8 mouse cellular contexts compared by ENCODE assay signal in the genomic region with DNA sequence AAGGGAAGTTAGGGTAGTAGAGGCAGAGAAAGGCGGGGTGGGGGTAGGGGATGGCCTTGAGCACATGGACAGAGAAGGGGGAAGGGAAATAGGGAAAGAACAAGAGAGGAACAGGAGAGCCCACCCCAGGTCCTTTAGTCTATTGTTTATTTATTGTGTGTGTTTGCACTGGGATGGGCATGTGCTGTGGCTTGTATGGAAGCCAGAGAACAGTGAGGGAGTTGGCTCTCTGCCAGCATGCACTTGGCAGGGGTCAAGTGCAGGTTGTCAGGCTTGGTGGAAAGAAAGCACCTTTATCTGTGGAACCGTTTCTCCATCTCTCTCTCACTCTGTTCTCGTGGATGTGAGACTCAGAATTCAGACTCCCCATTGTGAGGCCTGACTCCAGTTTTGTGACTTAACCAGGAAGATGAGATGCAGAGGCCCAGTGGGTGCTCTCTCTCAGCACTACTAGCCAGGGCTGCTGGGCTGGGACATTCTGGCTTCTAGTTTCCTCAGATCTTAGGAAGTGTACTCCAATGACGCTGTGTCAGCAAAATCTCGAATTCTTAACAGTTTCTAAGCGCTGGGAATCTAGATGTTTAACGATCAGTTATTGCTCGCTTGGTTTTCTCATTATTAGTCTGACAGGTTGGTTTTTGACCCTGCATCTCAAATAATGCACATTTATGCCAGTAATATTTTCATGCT. TPM values are rescaled to one million over a fixed set of nuclear protein-coding genes. Genes with fewer than 3 reads are reported as not detected.
DNase-seq lines count a peak whose midpoint lies in the region; ATAC-seq lines count a peak whose summit lies in the region.

No protein-coding gene starts in this region.

- no peaks in the 10 kb centered on the region for H3K9me3 ChIP-seq in midbrain, embryonic 11.5 days (ENCODE audit: control insufficient read depth, low read length)
- H3K9me3 ChIP-seq in midbrain, embryonic 10.5 days (replicated peaks) = no peaks in the 10 kb centered on the region
- no peaks in the 10 kb centered on the region for H3K9me3 ChIP-seq in intestine, embryonic 14.5 days (ENCODE audit: control insufficient read depth, low read length)

- no peak overlapping the region for H3K4me2 ChIP-seq in midbrain, embryonic 11.5 days
- no peak overlapping the region for H3K4me2 ChIP-seq in intestine, embryonic 14.5 days (ENCODE audit: low read length)

- no peaks in the 10 kb centered on the region for H3K36me3 ChIP-seq in midbrain, embryonic 11.5 days (ENCODE audit: control insufficient read depth, insufficient read depth, low read length)
- H3K36me3 ChIP-seq in midbrain, embryonic 10.5 days = peaks cover 10% of the 10 kb centered on the region; the same call in 1 of the 2 replicates
- no peaks in the 10 kb centered on the region for H3K36me3 ChIP-seq in intestine, embryonic 14.5 days (ENCODE audit: control insufficient read depth, insufficient read depth, low read length)

- H3K4me1 ChIP-seq in midbrain, embryonic 11.5 days (ENCODE audit: control insufficient read depth, insufficient read depth, low read length) = peaks cover 4% of the 10 kb centered on the region
- H3K4me1 ChIP-seq in midbrain, embryonic 10.5 days = peaks cover 21% of the 10 kb centered on the region
- H3K4me1 ChIP-seq in intestine, embryonic 14.5 days (replicated peaks; ENCODE audit: control insufficient read depth, insufficient read depth, low read length) = peaks cover 34% of the 10 kb centered on the region

- ATAC-seq in midbrain, embryonic 11.5 days (ENCODE audit: low FRiP score) = peak; percentile 45; the same call in 1 of the 2 replicates
- 0 out of 2 replicates have a peak, but pooled peaks have one; percentile 24 for ATAC-seq in intestine, embryonic 14.5 days (replicated peaks; ENCODE audit: low FRiP score, low TSS enrichment, low read depth)
- peak; percentile 20; the same call in 1 of the 2 replicates for ATAC-seq in megakaryocyte progenitor cell, adult 5-6 weeks (replicated peaks; ENCODE audit: poor library complexity)

- no peak for DNase-seq in midbrain, embryonic 11.5 days (ENCODE audit: low spot score, missing footprints)
- no peak for DNase-seq in midbrain, embryonic 10.5 days (ENCODE audit: low spot score)
- DNase-seq in cerebellum, adult 8-10 months = peak; percentile 11
- DNase-seq in intestine, embryonic 14.5 days (ENCODE audit: low spot score) = no peak
- no peak for DNase-seq in right cerebral cortex, postnatal 4 days
- no peak for DNase-seq in adrenal gland, adult 8-10 months
- DNase-seq in yolk sac, embryonic 10.5 days (ENCODE audit: low spot score) = no peak

- no peak overlapping the region for H3K4me3 ChIP-seq in midbrain, embryonic 11.5 days (ENCODE audit: low read depth, low read length)
- no peak overlapping the region for H3K4me3 ChIP-seq in midbrain, embryonic 10.5 days
- H3K4me3 ChIP-seq in intestine, embryonic 14.5 days (ENCODE audit: low read depth, low read length) = no peak overlapping the region

- WGBS in midbrain, embryonic 11.5 days = 78% methylated on average over 8 of the region's 8 CpGs
- 81% methylated on average over 8 of the region's 8 CpGs for WGBS in midbrain, embryonic 10.5 days
- 50% methylated on average over 8 of the region's 8 CpGs for WGBS in intestine, embryonic 14.5 days

- no peaks in the 10 kb centered on the region for H3K27me3 ChIP-seq in midbrain, embryonic 11.5 days (ENCODE audit: control insufficient read depth, insufficient read depth, low read length)
- no peaks in the 10 kb centered on the region for H3K27me3 ChIP-seq in midbrain, embryonic 10.5 days (ENCODE audit: low read depth, poor library complexity, severe bottlenecking)
- no peaks in the 10 kb centered on the region for H3K27me3 ChIP-seq in intestine, embryonic 14.5 days (replicated peaks; ENCODE audit: control insufficient read depth, insufficient read depth, low read length)

- no peak overlapping the region for H3K9ac ChIP-seq in midbrain, embryonic 11.5 days (ENCODE audit: low read length)
- H3K9ac ChIP-seq in intestine, embryonic 14.5 days (ENCODE audit: low read length) = no peak overlapping the region

- no peak overlapping the region for H3K27ac ChIP-seq in midbrain, embryonic 11.5 days (ENCODE audit: low read depth, low read length)
- no peak overlapping the region for H3K27ac ChIP-seq in midbrain, embryonic 10.5 days (replicated peaks)
- H3K27ac ChIP-seq in intestine, embryonic 14.5 days (ENCODE audit: low read depth) = no peak overlapping the region

RNA-seq across cellular contexts. Expression of a gene that starts 36.2 kb away (rescaled TPM):
- 3.0 and 3.7 TPM in 2 replicates for polyA plus RNA-seq in midbrain, embryonic 11.5 days (2014; fragmentation: Nextera tagmentation; extraction: Ambion mirVana)
- polyA plus RNA-seq in midbrain, embryonic 10.5 days (2016; fragmentation: Nextera tagmentation; extraction: Ambion mirVana) = 1.3 and 2.2 TPM in 2 replicates
- 5.6 and 7.3 TPM in 2 replicates for polyA plus RNA-seq in intestine, embryonic 14.5 days (2014; fragmentation: Nextera tagmentation; extraction: Ambion mirVana)
- total RNA-seq in megakaryocyte progenitor cell, adult 5-6 weeks (2015) = 18.1 and 20.4 TPM in 2 replicates
- total RNA-seq in megakaryocyte progenitor cell, adult 5-6 weeks (2017) = 5.0 and 8.0 TPM in 2 replicates
- total RNA-seq in adrenal gland, adult 8-10 months (2022) = 10 to 100 TPM; 26.9 to 37.0 (median 28.7) TPM
